Mouse (Mus musculus): ENCODE data around the gene Gm7029.

Gene Gm7029

DNA sequence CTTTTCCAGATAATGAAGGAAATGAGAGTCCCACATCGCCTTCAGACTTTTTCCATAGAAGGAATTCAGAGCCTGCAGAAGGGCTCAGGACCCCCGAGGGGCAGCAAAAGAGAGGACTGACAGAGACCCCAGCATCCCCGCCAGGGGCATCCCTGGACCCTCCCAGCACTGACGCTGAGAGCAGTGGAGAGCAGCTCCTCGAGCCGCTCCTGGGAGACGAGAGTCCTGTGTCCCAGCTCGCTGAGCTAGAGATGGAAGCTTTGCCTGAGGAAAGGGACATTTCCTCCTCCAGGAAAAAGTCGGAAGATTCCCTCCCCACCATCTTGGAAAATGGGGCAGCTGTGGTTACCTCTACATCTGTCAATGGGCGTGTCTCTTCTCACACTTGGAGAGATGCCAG lies 39.6 kb downstream of the Gm7029 start:
- no peak for DNase-seq (ENCODE audit: low spot score in 2 of 2)

GRCm38 (mm10) chr17:33913905-33914304 lies 40.3 kb downstream of the Gm7029 start:
- DNase-seq (ENCODE audit: low spot score in 2 of 2): peak in 1 of 2 experiments; percentile 16

DNA sequence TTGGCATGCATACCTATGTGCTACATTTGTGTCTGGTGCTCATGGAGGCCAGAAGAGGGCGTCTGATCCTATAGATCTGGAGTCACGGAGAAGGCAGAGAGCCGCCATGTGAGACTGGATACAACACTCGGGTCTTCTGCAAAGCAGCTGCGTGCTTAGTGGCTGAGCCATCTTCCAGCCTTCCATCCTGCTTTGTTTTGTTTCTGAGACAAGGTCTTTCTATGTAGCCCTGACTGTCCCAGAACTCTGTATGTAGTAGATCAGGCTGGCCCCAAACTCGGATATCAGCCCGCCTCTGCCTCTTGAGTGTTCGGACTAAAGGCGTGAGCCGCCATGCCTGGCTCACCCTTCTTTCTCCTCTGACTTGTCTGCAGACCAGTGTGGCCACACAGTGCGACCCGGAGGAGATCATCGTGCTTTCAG lies 41.3 kb downstream of the Gm7029 start:
- no peak for DNase-seq (ENCODE audit: low spot score in 2 of 2)

GRCm38 (mm10) chr17:33915671-33916250 lies 42.1 kb downstream of the Gm7029 start, which contains the start of the genes Tapbp and Zbtb22:
TSS of gene Tapbp (plus strand) at chr17:33915899.
TSS of gene Zbtb22 (plus strand) at chr17:33915904.
- DNase-seq (ENCODE audit: low spot score in 2 of 2): peak; percentile 94 to 96

DNA sequence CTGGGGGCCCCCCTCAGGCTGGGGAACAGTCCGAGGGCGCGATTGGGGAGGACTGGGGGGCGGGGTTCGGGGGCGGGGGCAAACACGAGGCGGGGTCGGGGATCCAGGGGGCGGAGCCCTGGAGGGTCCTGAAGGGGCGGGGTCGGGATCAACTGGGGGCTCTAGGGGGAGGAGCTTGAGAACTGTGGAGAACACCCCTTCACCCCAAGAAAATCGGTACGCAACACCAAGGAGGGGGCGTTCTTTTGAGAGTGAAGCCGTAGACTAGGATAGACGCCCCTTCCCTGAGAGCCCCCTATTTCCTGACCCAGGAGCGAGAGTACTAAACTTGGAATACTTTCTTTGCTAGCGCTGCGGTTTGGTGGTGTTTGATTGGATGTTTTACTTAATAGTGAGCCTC lies 42.7 kb downstream of the Gm7029 start:
- peak in 1 of 2 experiments; percentile 63 for DNase-seq (ENCODE audit: low spot score in 2 of 2)

GRCm38 (mm10) chr17:33916847-33917655 lies 43.4 kb downstream of the Gm7029 start:
- peak in 1 of 2 experiments; percentile 23 for DNase-seq (ENCODE audit: low spot score in 2 of 2)

- peak; percentile 20 to 58 for DNase-seq (ENCODE audit: low spot score in 2 of 2)
Measured at GRCm38 (mm10) chr17:33917656-33918292, 44.1 kb downstream of the Gm7029 start.

GRCm38 (mm10) chr17:33918293-33919203 lies 44.9 kb downstream of the Gm7029 start:
- peak in 1 of 2 experiments; percentile 63 for DNase-seq (ENCODE audit: low spot score in 2 of 2)

- peak; percentile 80 to 81 for DNase-seq (ENCODE audit: low spot score in 2 of 2)
Measured at GRCm38 (mm10) chr17:33919351-33920281, 46.0 kb downstream of the Gm7029 start.

- peak; percentile 71 to 82 for DNase-seq (ENCODE audit: low spot score in 2 of 2)
Measured at GRCm38 (mm10) chr17:33920282-33921097, 46.9 kb downstream of the Gm7029 start.

DNA sequence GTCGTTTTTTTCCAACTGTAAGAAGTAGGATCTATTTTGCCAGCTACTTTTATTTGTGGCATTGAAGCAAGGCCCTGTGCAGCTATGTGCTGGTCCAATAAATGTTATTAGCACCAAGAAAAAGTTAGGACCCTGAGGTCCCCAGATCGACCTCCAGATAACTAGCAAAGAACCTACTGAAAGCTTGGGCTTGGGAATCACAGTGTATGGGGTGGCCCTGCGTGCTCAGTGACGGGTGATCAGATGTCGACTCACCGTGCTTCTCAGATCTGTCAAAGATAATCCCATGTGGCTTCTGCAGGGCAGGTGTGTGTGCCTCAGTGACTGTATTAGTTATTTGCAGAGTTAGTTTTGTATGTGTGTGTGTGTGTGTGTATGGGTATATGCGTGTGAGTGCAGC lies 47.7 kb downstream of the Gm7029 start:
- no peak for DNase-seq (ENCODE audit: low spot score in 2 of 2)
